Mouse (Mus musculus): ENCODE measurements around the gene Wdr59. TPM values are rescaled to one million over a fixed set of nuclear protein-coding genes. Genes with fewer than 3 reads are reported as not detected.

The Wdr59 gene
- total RNA-seq, 2 experiments from 2014 or later: 4.0 to 6.7 TPM

- no peak for ATAC-seq (replicated peaks; ENCODE audit: poor library complexity, severe bottlenecking)
Measured at GRCm38 (mm10) chr8:111424181-111424580, 97.7 kb downstream of the Wdr59 start.

GRCm38 (mm10) chr8:111422614-111423013 lies 99.3 kb downstream of the Wdr59 start:
- ATAC-seq (replicated peaks; ENCODE audit: poor library complexity, severe bottlenecking): no peak

DNA sequence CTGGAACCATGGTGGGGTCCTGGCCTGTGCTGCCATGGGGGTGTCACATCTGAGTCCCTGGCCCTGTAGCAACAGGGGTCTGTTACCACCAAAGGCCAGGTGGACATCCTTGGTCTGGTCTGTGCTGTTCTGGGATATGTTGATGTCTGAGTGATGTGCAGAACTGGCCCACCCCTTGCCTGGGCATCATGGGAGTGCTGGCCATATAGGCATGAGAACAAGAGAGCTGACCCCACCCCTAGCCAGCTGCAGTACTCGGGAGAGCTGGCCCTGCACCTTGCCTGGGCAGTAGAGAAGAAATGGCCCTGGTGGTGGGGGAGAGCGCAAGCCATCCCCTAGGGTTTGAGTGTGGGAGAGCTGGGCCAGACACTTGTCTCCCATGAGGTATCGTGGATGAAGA lies 102.7 kb downstream of the Wdr59 start:
- no peak for ATAC-seq (replicated peaks; ENCODE audit: poor library complexity, severe bottlenecking)

GRCm38 (mm10) chr8:111418601-111419000 lies 103.3 kb downstream of the Wdr59 start:
- peak; percentile 73 for ATAC-seq (replicated peaks; ENCODE audit: poor library complexity, severe bottlenecking)

DNA sequence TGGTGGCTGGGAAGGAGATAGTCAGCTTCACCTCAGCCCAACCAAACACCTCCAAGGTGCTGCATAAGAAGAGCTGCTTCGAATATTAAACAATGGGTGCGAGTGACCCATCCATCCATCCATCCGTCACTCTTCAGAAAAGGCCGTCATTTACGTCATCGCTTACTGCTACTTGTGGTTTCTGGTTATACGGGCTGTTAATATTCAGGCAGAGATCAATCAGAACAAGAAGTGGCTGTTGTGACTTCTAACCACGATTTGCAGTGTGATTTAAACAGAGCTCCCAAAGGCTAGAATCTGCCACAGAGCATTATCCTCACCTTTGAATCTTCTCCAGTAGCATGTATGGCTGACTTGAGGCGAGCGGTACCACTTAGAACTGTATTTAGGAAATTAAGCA lies 104.7 kb downstream of the Wdr59 start:
- no peak for ATAC-seq (replicated peaks; ENCODE audit: poor library complexity, severe bottlenecking)

DNA sequence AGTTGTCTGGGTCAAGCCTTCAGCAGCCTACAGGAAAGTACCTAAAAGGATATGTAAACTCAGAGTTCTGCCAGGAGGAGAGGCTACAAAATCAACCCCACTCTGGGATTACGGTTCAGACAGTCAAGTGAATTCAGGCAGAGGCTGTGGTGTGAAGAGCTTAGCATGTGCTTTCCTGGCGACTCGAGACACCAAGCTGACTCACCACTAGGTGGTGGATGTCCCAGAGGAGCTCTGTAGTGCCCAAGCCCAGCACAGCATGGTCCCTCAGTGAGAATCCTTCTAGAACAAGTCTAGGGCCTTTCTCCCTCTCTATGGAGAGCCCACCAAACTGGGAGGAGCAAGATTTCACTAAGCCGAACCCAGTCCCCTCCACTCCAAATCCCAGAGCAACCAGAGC lies 118.5 kb downstream of the Wdr59 start:
- peak; percentile 79 for ATAC-seq (replicated peaks; ENCODE audit: poor library complexity, severe bottlenecking)

Other genes with a start within 250 kb of the Wdr59 start
- 73.8 and 74.6 TPM in 2 replicates for gene Rfwd3, start 221.9 kb downstream of the Wdr59 start, total RNA-seq (2014; fragmentation: Nextera tagmentation)
- gene Rfwd3, start 221.9 kb downstream of the Wdr59 start, total RNA-seq (2017): 72.6 and 77.3 TPM in 2 replicates
- gene Mlkl, start 183.9 kb downstream of the Wdr59 start, total RNA-seq (2014; fragmentation: Nextera tagmentation): 69.6 and 84.6 TPM in 2 replicates
- gene Mlkl, start 183.9 kb downstream of the Wdr59 start, total RNA-seq (2017): 79.5 and 106 TPM in 2 replicates
- gene Fa2h, start 128.3 kb downstream of the Wdr59 start, total RNA-seq (2014; fragmentation: Nextera tagmentation): not detected in 2 replicates
- not detected in 2 replicates for gene Fa2h, start 128.3 kb downstream of the Wdr59 start, total RNA-seq (2017)
- gene Znrf1, start 14.0 kb upstream of the Wdr59 start, total RNA-seq (2014; fragmentation: Nextera tagmentation): 84.7 and 119 TPM in 2 replicates
- gene Znrf1, start 14.0 kb upstream of the Wdr59 start, total RNA-seq (2017): 63.4 and 75.4 TPM in 2 replicates
- not detected in 2 replicates for gene Ldhd, start 108.3 kb upstream of the Wdr59 start, total RNA-seq (2014; fragmentation: Nextera tagmentation)
- not detected in 2 replicates for gene Ldhd, start 108.3 kb upstream of the Wdr59 start, total RNA-seq (2017)
- gene Zfp1, start 121.3 kb upstream of the Wdr59 start, total RNA-seq (2014; fragmentation: Nextera tagmentation): 14.9 and 23.6 TPM in 2 replicates
- gene Zfp1, start 121.3 kb upstream of the Wdr59 start, total RNA-seq (2017): 10.9 and 11.2 TPM in 2 replicates
- gene Ctrb1, start 168.9 kb upstream of the Wdr59 start, total RNA-seq (2014; fragmentation: Nextera tagmentation): not detected in 2 replicates
- gene Ctrb1, start 168.9 kb upstream of the Wdr59 start, total RNA-seq (2017): not detected in 2 replicates
- gene Bcar1, start 221.7 kb upstream of the Wdr59 start, total RNA-seq (2014; fragmentation: Nextera tagmentation): not detected in 2 replicates
- gene Bcar1, start 221.7 kb upstream of the Wdr59 start, total RNA-seq (2017): not detected in 2 replicates